Mouse (Mus musculus): ENCODE measurements around the gene Oas1h.

GRCm38 (mm10) chr5:120902056-120902455 lies 40.8 kb downstream of the Oas1h start:
- no peak for TF ChIP-seq CTCF (IDR thresholded peaks at IDR 0.05; ENCODE audit: low read depth, low read length)
- TF ChIP-seq POLR2A (IDR thresholded peaks at IDR 0.05; ENCODE audit: extremely low read depth, insufficient read depth, low read length): no peak

Measured in liver, adult 2 months (tissue).